Mouse (Mus musculus): ENCODE measurements at regions not wholly inside any gene's neighbourhood (a gene's known extent, or its start where the extent isn't known, plus 50 kb on each side); places are given as distances from the start of the nearest gene placed in this dataset.
"Not testable (repeated sequence)": the region's sequence is repeated elsewhere in the genome, so short reads cannot be mapped to it uniquely, and the experiment has no call there.

- no peak for DNase-seq (ENCODE audit: low spot score in 2 of 2)
Measured at GRCm38 (mm10) chr15:43581246-43581645, 3447.1 kb downstream of the 9330182O14Rik start.

GRCm38 (mm10) chr15:43585751-43586150 is 3451.6 kb downstream of the 9330182O14Rik start:
- no peak for DNase-seq (ENCODE audit: low spot score in 2 of 2)

- DNase-seq (ENCODE audit: low spot score in 2 of 2): peak; percentile 66 to 81
Measured at GRCm38 (mm10) chr15:43588021-43588420, 3453.9 kb downstream of the 9330182O14Rik start.

GRCm38 (mm10) chr15:43607700-43608099 is 3473.5 kb downstream of the 9330182O14Rik start:
- no peak for DNase-seq (ENCODE audit: low spot score in 2 of 2)

- peak; percentile 24 to 46 for DNase-seq (ENCODE audit: low spot score in 2 of 2)
Measured at GRCm38 (mm10) chr15:43609901-43610300, 3475.7 kb downstream of the 9330182O14Rik start.

GRCm38 (mm10) chr15:43614004-43614661 is 3480.0 kb downstream of the 9330182O14Rik start:
- DNase-seq (ENCODE audit: low spot score in 2 of 2): no peak

GRCm38 (mm10) chr15:43615727-43616126 is 3481.6 kb downstream of the 9330182O14Rik start:
- DNase-seq (ENCODE audit: low spot score in 2 of 2): no peak

GRCm38 (mm10) chr15:43624431-43624965 is 3490.3 kb downstream of the 9330182O14Rik start:
- no peak for DNase-seq (ENCODE audit: low spot score in 2 of 2)

- no peak for DNase-seq (ENCODE audit: low spot score in 2 of 2)
Measured at GRCm38 (mm10) chr15:43625021-43625510, 3490.9 kb downstream of the 9330182O14Rik start.

GRCm38 (mm10) chr15:43650818-43651500 is 3516.8 kb downstream of the 9330182O14Rik start:
- DNase-seq (ENCODE audit: low spot score in 2 of 2): no peak

- DNase-seq (ENCODE audit: low spot score in 2 of 2): no peak
Measured at GRCm38 (mm10) chr15:43663648-43664047, 3529.5 kb downstream of the 9330182O14Rik start.

GRCm38 (mm10) chr15:43678844-43679243 is 3544.7 kb downstream of the 9330182O14Rik start:
- no peak for DNase-seq (ENCODE audit: low spot score in 2 of 2)

- no peak for DNase-seq (ENCODE audit: low spot score in 2 of 2)
Measured at GRCm38 (mm10) chr15:43682176-43682575, 3548.0 kb downstream of the 9330182O14Rik start.

- not testable (repeated sequence) for DNase-seq (ENCODE audit: low spot score in 2 of 2)
Measured at GRCm38 (mm10) chr15:43691998-43692397, 3557.8 kb downstream of the 9330182O14Rik start.

- peak; percentile 65 to 76 for DNase-seq (ENCODE audit: low spot score in 2 of 2)
Measured at GRCm38 (mm10) chr15:43695451-43695850, 3561.3 kb downstream of the 9330182O14Rik start.

GRCm38 (mm10) chr15:43717035-43717434 is 3582.9 kb downstream of the 9330182O14Rik start:
- no peak for DNase-seq (ENCODE audit: low spot score in 2 of 2)

GRCm38 (mm10) chr15:43717559-43717958 is 3583.4 kb downstream of the 9330182O14Rik start:
- DNase-seq (ENCODE audit: low spot score in 2 of 2): peak; percentile 32 to 40

GRCm38 (mm10) chr15:43720916-43721315 is 3586.8 kb downstream of the 9330182O14Rik start:
- no peak for DNase-seq (ENCODE audit: low spot score in 2 of 2)

- DNase-seq (ENCODE audit: low spot score in 2 of 2): no peak
Measured at GRCm38 (mm10) chr15:43735697-43736096, 3601.5 kb downstream of the 9330182O14Rik start.

- DNase-seq (ENCODE audit: low spot score in 2 of 2): no peak
Measured at GRCm38 (mm10) chr15:43758256-43758655, 3624.1 kb downstream of the 9330182O14Rik start.

- DNase-seq (ENCODE audit: low spot score in 2 of 2): peak; percentile 71
Measured at GRCm38 (mm10) chr15:43764606-43765005, 3630.4 kb downstream of the 9330182O14Rik start.

GRCm38 (mm10) chr15:43772718-43773117 is 3638.6 kb downstream of the 9330182O14Rik start:
- DNase-seq (ENCODE audit: low spot score in 2 of 2): peak; percentile 21 to 26
